Mouse (Mus musculus) thymus, adult 2 months (tissue): ENCODE data around the gene Cd79b.

Experiments used
- CTCF ChIP-seq: fragments of 200-500 bp; IDR thresholded peaks from 2 replicates; pipeline ENCODE4 v1.5.1; 2012; ENCODE audit warnings: mild to moderate bottlenecking, control low read depth, low read length, moderate library complexity, borderline replicate concordance; ENCODE audit not compliant: control insufficient read depth, poor library complexity, insufficient read depth; ENCODE audit errors: extremely low read depth
- POLR2A ChIP-seq: fragments of 200-500 bp; IDR thresholded peaks from 2 replicates; pipeline ENCODE4 v1.6.1; 2012; ENCODE audit warnings: mild to moderate bottlenecking, low read length, control low read depth, moderate library complexity; ENCODE audit not compliant: control insufficient read depth, poor library complexity, insufficient read depth; ENCODE audit errors: extremely low read depth

GRCm38 (mm10) chr11:106325566-106326206 is 11.1 kb upstream of the Cd79b start:
- TF ChIP-seq POLR2A, result no peak
- TF ChIP-seq CTCF, result peak; percentile 61; the same call in 1 of the 2 replicates
